Mouse (Mus musculus) embryonic facial prominence, embryonic 13.5 days (tissue): ENCODE data around the gene Agbl2. TPM values are rescaled to one million over a fixed set of nuclear protein-coding genes. Genes with fewer than 3 reads are reported as not detected.

ENCODE experiments used
- ATAC-seq: fragments of 200-750 bp; cut with Nextera tagmentation; 2 replicates; pipeline ENCODE4 v1.8.0; 2017; ENCODE audit warnings: low read depth; ENCODE audit not compliant: insufficient number of reproducible peaks, insufficient read depth, low FRiP score, low TSS enrichment
- H3K27ac ChIP-seq: fragments of 300-500 bp; sonication (generic); 2 replicates; pipeline ENCODE4 v1.5.1; 2015; ENCODE audit warnings: moderate library complexity, mild to moderate bottlenecking, inconsistent platforms
- H3K27me3 ChIP-seq: fragments of 300-500 bp; sonication (generic); 2 replicates; pipeline ENCODE4 v1.6.1; 2015; ENCODE audit warnings: mild to moderate bottlenecking, inconsistent platforms
- H3K36me3 ChIP-seq: fragments of 300-500 bp; sonication (generic); 2 replicates; pipeline ENCODE4 v1.6.1; 2015; ENCODE audit warnings: mild to moderate bottlenecking, inconsistent platforms
- H3K4me1 ChIP-seq: fragments of 300-500 bp; sonication (generic); 2 replicates; pipeline ENCODE4 v1.6.1; 2015; ENCODE audit warnings: inconsistent platforms
- H3K4me2 ChIP-seq: fragments of 300-500 bp; sonication (generic); 2 replicates; pipeline ENCODE4 v1.6.1; 2015; ENCODE audit warnings: moderate library complexity, mild to moderate bottlenecking, inconsistent platforms
- H3K4me3 ChIP-seq: fragments of 300-500 bp; sonication (generic); 2 replicates; pipeline ENCODE4 v1.5.1; 2015; ENCODE audit warnings: mild to moderate bottlenecking, inconsistent platforms
- H3K9ac ChIP-seq: fragments of 300-500 bp; sonication (generic); 2 replicates; pipeline ENCODE4 v1.6.1; 2015; ENCODE audit warnings: mild to moderate bottlenecking, inconsistent platforms
- H3K9me3 ChIP-seq: fragments of 300-500 bp; sonication (generic); 2 replicates; pipeline ENCODE4 v1.6.1; 2016; ENCODE audit warnings: inconsistent platforms
- WGBS: fragments of 180-500 bp; shearing (Covaris S2); methylation state at CpG from one replicate; pipeline ENCODE4 v1.1.7; 2015; ENCODE audit warnings: mixed read lengths; 5-methylcytosine and 5-hydroxymethylcytosine counted together
- polyA plus RNA-seq: library from polyadenylated mRNA; unstranded; fragments of >200 nt; fragmentation: Nextera tagmentation; extraction: Ambion mirVana; gene quantifications from 2 replicates; pipeline ENCODE4 v1.2.1, GENCODE M21; 2015

The Agbl2 gene
- polyA plus RNA-seq, 1 experiment from 2014 or later, result 2.0 TPM

DNA sequence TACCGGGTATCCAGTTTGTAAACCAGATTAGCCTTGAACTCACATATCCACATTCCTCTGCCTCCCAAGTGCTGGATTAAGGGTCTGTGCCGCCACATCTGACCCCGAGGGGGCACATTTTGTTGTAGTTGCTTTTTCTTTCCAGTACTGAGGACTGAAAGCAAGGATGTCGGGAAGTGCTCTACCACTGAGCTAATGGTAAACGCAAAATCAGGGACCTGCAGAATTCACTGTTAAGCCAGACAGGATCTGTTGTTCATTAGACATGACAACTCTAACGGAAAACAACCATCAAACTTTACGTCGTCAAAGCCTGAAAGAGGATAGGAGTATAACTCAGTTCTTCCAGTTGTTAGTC, 64.0 kb downstream of the Agbl2 start:
- WGBS, result 2% methylated on average over 8 of the region's 8 CpGs

DNA sequence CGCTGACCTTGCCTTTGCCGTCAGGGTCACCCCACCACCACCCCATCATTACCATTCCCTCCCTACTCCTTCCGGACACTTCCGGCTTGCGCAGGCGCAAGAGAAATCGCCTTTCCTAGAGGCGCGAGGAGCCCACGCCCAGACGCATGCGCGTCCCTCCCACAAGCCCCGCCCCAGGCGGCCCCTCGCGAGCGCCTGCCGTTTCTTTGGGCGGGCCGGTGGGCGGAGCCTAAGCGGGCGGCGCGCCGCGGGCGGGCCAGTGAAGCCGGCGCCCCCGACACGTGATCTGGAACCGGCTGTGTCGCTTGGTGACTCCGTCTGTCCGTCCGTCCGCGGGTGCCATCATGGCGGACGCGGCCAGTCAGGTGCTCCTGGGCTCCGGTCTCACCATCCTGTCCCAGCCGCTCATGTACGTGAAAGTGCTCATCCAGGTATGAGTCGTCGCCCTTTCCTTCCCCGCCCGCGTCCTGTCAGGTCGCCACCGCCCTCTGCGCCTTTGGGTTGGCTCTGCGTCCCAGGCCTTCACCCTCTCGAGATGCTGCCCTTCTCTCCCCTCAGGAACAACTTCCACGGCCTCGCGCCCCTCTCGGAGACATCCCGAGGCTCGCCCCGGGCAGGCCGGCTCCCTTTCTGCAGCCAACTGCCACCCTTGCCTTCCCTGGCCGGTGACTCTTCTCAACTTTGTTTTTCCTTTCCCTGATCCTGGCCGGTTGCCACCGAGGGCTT, 64.6 kb downstream of the Agbl2 start, which contains the start of gene Mtch2:
TSS of gene Mtch2 (plus strand) at position 201 of the 726 bp plus-strand sequence.
- Histone ChIP-seq H3K9ac (peak within 1 kb of the TSS; percentile 90), H3K27me3 (no peaks in the 10 kb centered on the region)
- under 1% methylated on average over 67 of the region's 67 CpGs for WGBS

More for the DNA sequence above, 64.0 kb downstream of the Agbl2 start:
- H3K9ac ChIP-seq, result peak overlapping the region; percentile 90
- peak overlapping the region; percentile 57; the same call in 1 of the 2 replicates for H3K27ac ChIP-seq
- peaks cover 12% of the 10 kb centered on the region; the same call in 1 of the 2 replicates for H3K4me1 ChIP-seq
- H3K27me3 ChIP-seq, result no peaks in the 10 kb centered on the region
- H3K9me3 ChIP-seq, result no peaks in the 10 kb centered on the region
- ATAC-seq, result no peak; the same call in 1 of the 2 replicates
- peak overlapping the region; percentile 63 for H3K4me2 ChIP-seq
- peaks cover 21% of the 10 kb centered on the region for H3K36me3 ChIP-seq
- peak overlapping the region; percentile 87 for H3K4me3 ChIP-seq

DNA sequence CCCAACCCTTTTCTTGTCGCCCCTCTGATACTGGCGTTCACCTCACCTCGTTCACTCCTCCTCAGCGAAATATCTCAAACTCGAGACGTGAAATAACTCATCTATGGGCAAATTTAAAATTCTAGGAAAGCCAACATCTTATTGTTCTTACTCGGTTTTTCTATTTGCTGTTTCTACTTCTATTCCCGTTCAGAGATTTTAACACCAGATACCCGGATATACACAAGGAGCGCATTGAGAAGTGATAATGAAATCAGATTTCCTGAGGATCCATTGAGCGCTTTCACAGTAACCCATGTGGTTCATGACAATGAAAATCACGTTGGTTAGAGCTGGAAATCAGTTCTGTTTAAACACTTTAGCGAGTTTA, 65.1 kb downstream of the Agbl2 start:
- H3K36me3 ChIP-seq, result peaks cover 32% of the 10 kb centered on the region
- WGBS, result under 1% methylated on average over 13 of the region's 13 CpGs
- H3K9ac ChIP-seq, result peak overlapping the region; percentile 90
- H3K27ac ChIP-seq, result peak overlapping the region; percentile 85
- peak overlapping the region; percentile 63 for H3K4me2 ChIP-seq
- H3K9me3 ChIP-seq, result no peaks in the 10 kb centered on the region
- H3K4me3 ChIP-seq, result peak overlapping the region; percentile 87
- peaks cover 12% of the 10 kb centered on the region; the same call in 1 of the 2 replicates for H3K4me1 ChIP-seq
- no peaks in the 10 kb centered on the region for H3K27me3 ChIP-seq
- no peak for ATAC-seq

More for the DNA sequence above, 64.6 kb downstream of the Agbl2 start, which contains the start of gene Mtch2:
- Histone ChIP-seq H3K4me3 (peak within 1 kb of the TSS; percentile 87), H3K4me1 (peaks cover 12% of the 10 kb centered on the region; the same call in 1 of the 2 replicates), H3K27ac (peak within 1 kb of the TSS; percentile 85), H3K9me3 (no peaks in the 10 kb centered on the region), H3K4me2 (peak within 1 kb of the TSS; percentile 63), H3K36me3 (peaks cover 26% of the 10 kb centered on the region)
- peak; percentile 95 for ATAC-seq

DNA sequence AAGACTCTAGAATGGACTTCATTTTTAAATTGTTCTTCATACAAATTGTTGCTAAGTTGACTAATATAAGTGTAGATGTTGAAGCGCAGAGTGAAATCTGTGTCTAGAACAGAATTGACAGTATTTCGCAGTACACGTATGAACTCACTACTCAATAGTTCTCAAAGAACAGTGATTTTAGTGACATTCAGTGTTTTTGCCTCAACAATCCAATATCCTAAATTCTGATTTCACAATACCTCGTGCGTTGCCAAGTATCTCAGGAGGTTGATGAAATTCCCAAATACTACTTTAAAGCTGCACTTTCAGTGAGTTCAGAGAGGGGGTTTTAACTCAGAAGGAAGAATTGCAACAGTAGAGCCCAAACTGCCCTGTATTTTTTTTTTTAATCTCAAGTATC, 65.8 kb downstream of the Agbl2 start:
- peaks cover 38% of the 10 kb centered on the region for H3K36me3 ChIP-seq
- peak overlapping the region; percentile 90; the same call in 1 of the 2 replicates for H3K9ac ChIP-seq
- 88% methylated on average over 5 of the region's 5 CpGs for WGBS
- H3K4me3 ChIP-seq, result peak overlapping the region; percentile 87
- H3K9me3 ChIP-seq, result no peaks in the 10 kb centered on the region
- H3K4me2 ChIP-seq, result peak overlapping the region; percentile 63
- no peak overlapping the region for H3K27ac ChIP-seq
- peaks cover 12% of the 10 kb centered on the region; the same call in 1 of the 2 replicates for H3K4me1 ChIP-seq
- no peak for ATAC-seq
- no peaks in the 10 kb centered on the region for H3K27me3 ChIP-seq

DNA sequence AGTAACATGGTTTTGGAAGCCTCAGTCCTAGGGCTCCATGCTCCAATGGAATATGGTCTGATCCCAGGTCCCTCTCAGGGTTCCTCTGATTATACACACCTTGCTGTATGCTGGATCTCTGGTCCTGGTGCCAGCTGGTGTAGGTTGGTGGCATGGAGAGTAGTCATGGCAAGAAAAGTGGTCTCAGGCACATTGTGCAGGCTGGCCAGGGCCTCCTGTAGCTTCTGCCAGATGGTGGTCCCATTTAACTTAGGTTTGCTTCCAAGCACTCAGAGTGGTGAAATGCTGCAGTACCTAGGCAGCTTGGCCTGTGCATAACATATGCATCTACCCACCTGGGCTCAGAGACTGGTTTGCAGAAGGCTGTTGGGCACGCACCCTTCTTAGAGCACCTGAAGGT, 67.9 kb downstream of the Agbl2 start:
- Histone ChIP-seq H3K9ac (0 out of 2 replicates have a peak overlapping the region, but pooled peaks have one; percentile 36), H3K4me3 (no peak overlapping the region), H3K36me3 (peaks cover 55% of the 10 kb centered on the region), H3K4me1 (peaks cover 12% of the 10 kb centered on the region; the same call in 1 of the 2 replicates), H3K9me3 (no peaks in the 10 kb centered on the region), H3K27ac (no peak overlapping the region), H3K4me2 (no peak overlapping the region), H3K27me3 (no peaks in the 10 kb centered on the region)
- 91% methylated on average over 1 of the region's 1 CpGs for WGBS
- ATAC-seq, result no peak

DNA sequence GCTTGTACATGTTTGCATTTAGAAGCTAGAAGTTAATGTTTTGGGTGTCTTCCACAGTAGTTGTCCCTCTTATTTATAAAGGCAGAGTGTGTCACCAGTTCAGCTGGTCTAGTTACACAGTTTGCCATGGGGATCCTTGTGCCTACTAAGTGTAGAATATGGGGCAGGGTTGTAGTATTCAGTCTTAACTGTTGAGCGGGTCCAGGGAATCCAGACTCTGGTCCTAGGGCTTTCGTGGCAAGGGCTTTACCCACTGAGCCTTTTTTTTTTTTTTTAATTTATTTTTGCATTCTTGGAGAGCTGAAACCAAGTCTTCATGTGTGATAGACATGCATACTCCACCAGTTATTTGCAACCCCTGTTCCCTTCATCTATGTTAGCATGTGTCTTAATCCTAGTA, 79.0 kb downstream of the Agbl2 start:
- Histone ChIP-seq H3K4me3 (no peak overlapping the region), H3K27ac (no peak overlapping the region), H3K4me1 (no peaks in the 10 kb centered on the region), H3K9me3 (no peaks in the 10 kb centered on the region), H3K9ac (no peak overlapping the region), H3K4me2 (no peak overlapping the region), H3K27me3 (no peaks in the 10 kb centered on the region), H3K36me3 (peaks cover 78% of the 10 kb centered on the region)
- no peak for ATAC-seq
- 91% methylated on average over 2 of the region's 2 CpGs for WGBS

DNA sequence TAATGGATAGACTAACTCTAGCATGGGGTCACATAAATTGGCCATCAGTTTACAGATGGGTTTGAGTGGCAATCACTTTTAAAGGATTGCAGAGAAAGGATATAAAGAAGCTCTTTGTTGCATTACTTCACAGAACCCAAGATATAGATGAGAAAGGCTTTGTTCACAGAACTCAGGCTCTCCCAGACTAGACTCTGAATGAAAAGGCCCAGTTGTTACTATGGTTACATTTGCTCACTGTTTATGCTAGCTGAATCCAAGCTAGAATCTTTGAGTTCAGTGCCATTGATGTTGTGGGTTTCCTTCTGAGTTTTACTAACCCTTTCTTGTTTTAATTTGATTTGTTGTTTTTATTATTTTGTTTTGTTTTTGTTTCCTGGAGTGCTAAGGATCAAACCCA, 81.7 kb downstream of the Agbl2 start:
- no peaks in the 10 kb centered on the region for H3K9me3 ChIP-seq
- no peak overlapping the region for H3K9ac ChIP-seq
- peaks cover 77% of the 10 kb centered on the region for H3K36me3 ChIP-seq
- H3K4me1 ChIP-seq, result no peaks in the 10 kb centered on the region
- H3K4me3 ChIP-seq, result no peak overlapping the region
- ATAC-seq, result no peak
- no peaks in the 10 kb centered on the region for H3K27me3 ChIP-seq
- H3K27ac ChIP-seq, result no peak overlapping the region
- no peak overlapping the region for H3K4me2 ChIP-seq

DNA sequence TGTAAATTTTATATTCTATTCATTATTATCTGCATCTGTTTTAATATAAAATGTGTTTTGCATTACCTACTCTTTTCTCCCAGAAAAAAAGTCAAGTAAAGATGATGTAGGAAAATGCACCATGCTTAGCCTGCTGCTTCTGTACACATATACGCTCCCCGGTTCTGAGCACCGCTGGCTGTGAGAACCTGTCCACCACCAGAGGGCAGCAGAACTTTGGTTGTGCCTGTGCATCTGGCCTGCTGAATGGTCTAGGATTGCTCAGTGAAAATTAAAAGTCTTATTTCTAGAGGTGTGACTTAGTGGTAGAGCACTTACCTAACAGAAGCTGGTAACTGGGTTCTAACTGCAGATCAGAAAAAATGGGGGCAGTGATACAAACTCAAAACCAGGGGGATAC, 84.0 kb downstream of the Agbl2 start:
- peaks cover 60% of the 10 kb centered on the region for H3K36me3 ChIP-seq
- no peak overlapping the region for H3K9ac ChIP-seq
- H3K4me1 ChIP-seq, result 0 out of 2 replicates have a peak, but pooled peaks cover 4% of the 10 kb centered on the region
- 23% methylated on average over 3 of the region's 3 CpGs for WGBS
- ATAC-seq, result peak; percentile 81; the same call in 1 of the 2 replicates
- H3K27me3 ChIP-seq, result no peaks in the 10 kb centered on the region
- H3K27ac ChIP-seq, result no peak overlapping the region
- no peaks in the 10 kb centered on the region for H3K9me3 ChIP-seq
- H3K4me3 ChIP-seq, result no peak overlapping the region
- no peak overlapping the region for H3K4me2 ChIP-seq

DNA sequence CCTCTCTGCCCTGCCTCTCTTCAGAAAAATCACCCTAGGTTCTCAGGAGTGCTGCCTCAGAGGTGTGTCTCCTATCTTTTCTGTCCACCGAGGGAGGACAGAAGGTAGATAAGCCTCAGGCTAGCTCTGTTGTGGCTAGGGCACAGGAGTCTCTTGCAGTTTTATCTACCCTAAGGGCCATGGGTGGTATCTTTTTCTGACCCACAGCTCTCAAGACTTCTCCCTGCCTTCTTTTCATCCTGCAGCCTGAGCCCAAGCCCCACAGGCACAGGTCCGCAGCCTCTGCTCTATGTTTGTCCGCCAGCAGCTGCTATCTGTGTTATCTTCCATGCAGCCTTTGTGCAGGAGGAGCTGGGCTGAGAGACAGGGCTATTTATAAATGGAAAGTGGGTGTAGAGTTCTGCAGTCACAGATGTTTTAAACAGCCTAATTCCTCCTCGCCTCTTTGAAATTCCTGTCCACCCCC, 87.6 kb downstream of the Agbl2 start:
- Histone ChIP-seq H3K9me3 (no peaks in the 10 kb centered on the region), H3K27ac (no peak overlapping the region), H3K27me3 (no peaks in the 10 kb centered on the region), H3K9ac (peak overlapping the region; percentile 37; the same call in 1 of the 2 replicates), H3K4me2 (no peak overlapping the region), H3K4me3 (no peak overlapping the region), H3K4me1 (0 out of 2 replicates have a peak, but pooled peaks cover 4% of the 10 kb centered on the region), H3K36me3 (peaks cover 30% of the 10 kb centered on the region)
- WGBS, result 42% methylated on average over 4 of the region's 4 CpGs
- no peak for ATAC-seq

DNA sequence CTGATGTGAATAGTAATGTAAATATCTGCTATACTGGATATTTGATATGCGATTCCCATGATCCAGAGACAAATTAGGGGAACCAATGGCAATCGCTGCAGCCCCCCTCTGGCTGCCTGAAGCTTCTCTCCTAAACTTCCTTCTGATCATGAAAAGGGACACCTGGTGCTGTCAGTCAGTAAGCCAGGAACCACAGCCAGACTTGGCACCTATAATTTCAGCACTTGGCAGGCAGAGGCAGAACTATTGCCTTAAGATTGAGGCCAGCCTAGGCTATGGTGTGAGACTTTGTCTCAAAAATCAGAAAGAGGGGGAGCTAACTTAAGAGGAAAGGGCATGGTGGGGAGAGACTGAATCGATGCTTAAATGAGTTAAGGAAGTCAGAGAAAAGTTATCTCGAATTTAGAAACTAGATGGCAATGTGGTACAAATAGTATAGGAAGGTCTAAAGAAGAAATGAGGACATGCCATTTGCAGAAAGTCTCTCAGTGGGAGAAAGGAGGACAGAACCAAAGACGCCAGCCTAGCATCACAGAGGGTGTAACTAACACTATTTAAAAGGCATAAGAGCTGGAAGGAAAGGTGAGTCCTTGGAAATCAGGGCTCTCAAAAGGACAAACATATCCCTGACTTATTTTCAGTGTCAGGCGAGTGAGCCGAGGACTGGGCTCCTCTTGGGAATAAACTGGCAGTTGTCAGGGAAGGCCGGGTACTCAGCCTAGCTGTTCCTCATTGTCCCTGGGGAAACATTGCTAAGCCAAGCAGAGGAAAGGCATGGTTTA, 88.8 kb downstream of the Agbl2 start:
- Histone ChIP-seq H3K27ac (no peak overlapping the region), H3K4me1 (0 out of 2 replicates have a peak, but pooled peaks cover 4% of the 10 kb centered on the region), H3K36me3 (peaks cover 19% of the 10 kb centered on the region), H3K4me2 (no peak overlapping the region), H3K4me3 (no peak overlapping the region), H3K9me3 (no peaks in the 10 kb centered on the region), H3K9ac (no peak overlapping the region), H3K27me3 (no peaks in the 10 kb centered on the region)
- ATAC-seq, result no peak
- WGBS, result 60% methylated on average over 8 of the region's 8 CpGs

DNA sequence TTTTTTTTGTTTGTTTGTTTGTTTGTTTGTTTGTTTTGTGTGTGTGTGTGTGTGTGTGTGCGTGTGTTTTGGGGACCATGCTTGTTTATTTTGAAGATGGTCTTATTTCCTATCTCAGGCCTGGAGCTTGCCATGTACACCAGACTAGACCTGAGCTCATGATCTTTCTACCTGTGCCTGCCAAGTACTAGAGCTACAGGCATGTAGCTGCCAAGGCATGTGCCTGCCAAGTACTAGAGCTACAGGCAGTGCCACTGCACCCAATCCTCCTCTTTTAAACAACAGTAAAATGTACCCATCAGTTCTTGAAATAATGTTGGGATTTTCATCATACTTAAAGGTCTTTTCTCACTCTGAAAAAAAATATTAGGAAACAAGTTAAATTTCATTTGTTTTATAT, 91.5 kb downstream of the Agbl2 start:
- H3K4me2 ChIP-seq, result no peak overlapping the region
- ATAC-seq, result no peak
- no peak overlapping the region for H3K9ac ChIP-seq
- H3K9me3 ChIP-seq, result no peaks in the 10 kb centered on the region
- 86% methylated on average over 1 of the region's 1 CpGs for WGBS
- H3K4me3 ChIP-seq, result no peak overlapping the region
- 0 out of 2 replicates have a peak, but pooled peaks cover 4% of the 10 kb centered on the region for H3K4me1 ChIP-seq
- H3K27me3 ChIP-seq, result no peaks in the 10 kb centered on the region
- H3K36me3 ChIP-seq, result no peaks in the 10 kb centered on the region
- no peak overlapping the region for H3K27ac ChIP-seq
